Mouse (Mus musculus) kidney, postnatal 36 days (tissue): ENCODE results near the gene Rev1.

Experiments
- DNase-seq, 2 experiments: peaks; one replicate each; pipeline ENCODE4 v3.0.0; 2021 to 2022; ENCODE audit warnings: mixed read lengths in 2 of 2

Gene Rev1

GRCm38 (mm10) chr1:38129501-38130267 lies at the start of gene Rev1:
Rev1 (minus strand) TSS chr1:38129801.
- DNase-seq, result peak; percentile 94 to 97

GRCm38 (mm10) chr1:38178929-38179328 lies 49.3 kb upstream of the Rev1 start:
- DNase-seq, result no peak

- DNase-seq, result peak; percentile 48 to 49
Observed at GRCm38 (mm10) chr1:38176077-38176476, 46.5 kb upstream of the Rev1 start.

- no peak for DNase-seq
Observed at GRCm38 (mm10) chr1:38171874-38172273, 42.3 kb upstream of the Rev1 start.

- DNase-seq, result no peak
Observed at GRCm38 (mm10) chr1:38165696-38166095, 36.1 kb upstream of the Rev1 start.

GRCm38 (mm10) chr1:38150086-38150485 lies 20.5 kb upstream of the Rev1 start:
- no peak for DNase-seq

GRCm38 (mm10) chr1:38146008-38146407 lies 16.4 kb upstream of the Rev1 start:
- no peak for DNase-seq

GRCm38 (mm10) chr1:38141371-38141770 lies 11.8 kb upstream of the Rev1 start:
- DNase-seq, result no peak

- DNase-seq, result no peak
Observed at GRCm38 (mm10) chr1:38140911-38141310, 11.3 kb upstream of the Rev1 start.

GRCm38 (mm10) chr1:38139396-38139795 lies 9.8 kb upstream of the Rev1 start:
- no peak for DNase-seq

- peak in 1 of 2 experiments; percentile 14 for DNase-seq
Observed at GRCm38 (mm10) chr1:38132942-38133341, 3.3 kb upstream of the Rev1 start.

- DNase-seq, result no peak
Observed at GRCm38 (mm10) chr1:38130715-38131483, 1.3 kb upstream of the Rev1 start.

- DNase-seq, result peak; percentile 55 to 81
Observed at GRCm38 (mm10) chr1:38128919-38129436, 623 bp downstream of the Rev1 start.

- no peak for DNase-seq
Observed at GRCm38 (mm10) chr1:38127036-38127435, 2.6 kb downstream of the Rev1 start.

- no peak for DNase-seq
Observed at GRCm38 (mm10) chr1:38126426-38126825, 3.2 kb downstream of the Rev1 start.

GRCm38 (mm10) chr1:38124261-38124660 lies 5.3 kb downstream of the Rev1 start:
- no peak for DNase-seq

- DNase-seq, result peak in 1 of 2 experiments; percentile 11
Observed at GRCm38 (mm10) chr1:38120877-38121276, 8.7 kb downstream of the Rev1 start.

GRCm38 (mm10) chr1:38118624-38119023 lies 11.0 kb downstream of the Rev1 start:
- DNase-seq, result no peak

- no peak for DNase-seq
Observed at GRCm38 (mm10) chr1:38109786-38110185, 19.8 kb downstream of the Rev1 start.

- no peak for DNase-seq
Observed at GRCm38 (mm10) chr1:38103813-38104212, 25.8 kb downstream of the Rev1 start.

GRCm38 (mm10) chr1:38103214-38103613 lies 26.4 kb downstream of the Rev1 start:
- DNase-seq, result no peak

GRCm38 (mm10) chr1:38081316-38081715 lies 48.3 kb downstream of the Rev1 start:
- peak; percentile 11 to 22 for DNase-seq

- no peak for DNase-seq
Observed at GRCm38 (mm10) chr1:38071326-38071725, 58.3 kb downstream of the Rev1 start.

GRCm38 (mm10) chr1:38067276-38067675 lies 62.3 kb downstream of the Rev1 start:
- no peak for DNase-seq
